Mouse (Mus musculus) neural tube, embryonic 13.5 days (tissue): Measurements from ENCODE around the gene Olfr1418. TPM values are rescaled to one million over a fixed set of nuclear protein-coding genes. Genes with fewer than 3 reads are reported as not detected.

Experiments
- ATAC-seq: fragments of 200-750 bp; cut with Nextera tagmentation; 2 replicates; pipeline ENCODE4 v1.8.0; 2017; ENCODE audit warnings: low read depth, mild to moderate bottlenecking, moderate TSS enrichment, moderate library complexity
- H3K27ac ChIP-seq: fragments of 300-500 bp; sonication (generic); replicated peaks from 2 replicates; pipeline ENCODE4 v1.5.1; 2015; ENCODE audit warnings: moderate library complexity, mild to moderate bottlenecking, inconsistent platforms
- H3K27me3 ChIP-seq: fragments of 300-500 bp; sonication (generic); 2 replicates; pipeline ENCODE4 v1.6.1; 2015; ENCODE audit warnings: mild to moderate bottlenecking, inconsistent platforms
- H3K36me3 ChIP-seq: fragments of 300-500 bp; sonication (generic); 2 replicates; pipeline ENCODE4 v1.6.1; 2015; ENCODE audit warnings: mild to moderate bottlenecking, inconsistent platforms
- H3K4me1 ChIP-seq: fragments of 300-500 bp; sonication (generic); replicated peaks from 2 replicates; pipeline ENCODE4 v1.6.1; 2015; ENCODE audit warnings: inconsistent platforms
- H3K4me2 ChIP-seq: fragments of 300-500 bp; sonication (generic); 2 replicates; pipeline ENCODE4 v1.6.1; 2015; ENCODE audit warnings: inconsistent platforms, mild to moderate bottlenecking, moderate library complexity
- H3K4me3 ChIP-seq: fragments of 300-500 bp; sonication (generic); 2 replicates; pipeline ENCODE4 v1.5.1; 2015; ENCODE audit warnings: mild to moderate bottlenecking, inconsistent platforms
- H3K9ac ChIP-seq: fragments of 300-500 bp; sonication (generic); 2 replicates; pipeline ENCODE4 v1.6.1; 2015; ENCODE audit warnings: moderate library complexity, mild to moderate bottlenecking, inconsistent platforms
- H3K9me3 ChIP-seq: fragments of 300-500 bp; sonication (generic); 2 replicates; pipeline ENCODE4 v1.6.1; 2016; ENCODE audit warnings: inconsistent platforms
- WGBS: fragments of 180-500 bp; shearing (Covaris S2); methylation state at CpG from one replicate; pipeline ENCODE4 v1.1.7; 2015; 5-methylcytosine and 5-hydroxymethylcytosine counted together
- polyA plus RNA-seq: library from polyadenylated mRNA; unstranded; fragments of >200 nt; fragmentation: Nextera tagmentation; extraction: Ambion mirVana; gene quantifications from 2 replicates; pipeline ENCODE4 v1.2.1, GENCODE M21; 2015

The Olfr1418 gene
- polyA plus RNA-seq, 1 experiment from 2014 or later = not detected

DNA sequence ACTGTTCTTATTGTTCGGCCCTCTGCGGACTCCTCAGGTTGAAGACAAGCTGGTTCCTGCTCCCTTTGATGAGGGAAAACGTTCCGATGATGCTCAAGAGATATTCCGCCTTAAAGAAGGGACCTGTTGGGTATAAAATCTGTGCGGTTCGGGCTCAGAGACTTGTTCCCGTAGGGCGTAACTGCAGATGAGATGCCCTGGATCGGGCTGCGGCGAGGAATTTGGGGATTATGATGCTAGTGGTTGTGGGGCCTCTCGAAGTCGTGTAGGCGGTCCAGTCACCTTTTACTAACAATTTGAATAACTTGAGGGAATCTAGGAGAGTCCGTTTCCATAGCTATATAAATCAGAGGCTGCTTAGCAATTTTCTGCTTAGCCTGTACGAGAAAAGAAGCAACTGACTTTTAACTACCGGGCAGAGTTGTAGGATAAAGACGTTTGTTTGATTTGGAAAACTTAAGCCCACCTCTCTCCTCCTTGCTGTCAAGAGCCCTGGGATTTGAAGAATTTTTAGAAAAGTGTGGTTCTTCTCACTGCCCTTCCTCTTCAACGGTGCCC lies 41.6 kb downstream of the Olfr1418 start, which contains the start of gene Stx3:
TSS of gene Stx3 (minus strand) at position 261 of the 558 bp plus-strand sequence.
- Histone ChIP-seq H3K4me3 (peak within 1 kb of the TSS; percentile 66), H3K4me2 (peak within 1 kb of the TSS; percentile 99), H3K27me3 (peaks cover 67% of the 10 kb centered on the region), H3K4me1 (peaks cover 20% of the 10 kb centered on the region), H3K27ac (no peak within 1 kb of the TSS), H3K9me3 (no peaks in the 10 kb centered on the region), H3K36me3 (no peaks in the 10 kb centered on the region), H3K9ac (peak within 1 kb of the TSS; percentile 81)
- ATAC-seq = peak; percentile 12; the same call in 1 of the 2 replicates
- WGBS = 2% methylated on average over 20 of the region's 20 CpGs

DNA sequence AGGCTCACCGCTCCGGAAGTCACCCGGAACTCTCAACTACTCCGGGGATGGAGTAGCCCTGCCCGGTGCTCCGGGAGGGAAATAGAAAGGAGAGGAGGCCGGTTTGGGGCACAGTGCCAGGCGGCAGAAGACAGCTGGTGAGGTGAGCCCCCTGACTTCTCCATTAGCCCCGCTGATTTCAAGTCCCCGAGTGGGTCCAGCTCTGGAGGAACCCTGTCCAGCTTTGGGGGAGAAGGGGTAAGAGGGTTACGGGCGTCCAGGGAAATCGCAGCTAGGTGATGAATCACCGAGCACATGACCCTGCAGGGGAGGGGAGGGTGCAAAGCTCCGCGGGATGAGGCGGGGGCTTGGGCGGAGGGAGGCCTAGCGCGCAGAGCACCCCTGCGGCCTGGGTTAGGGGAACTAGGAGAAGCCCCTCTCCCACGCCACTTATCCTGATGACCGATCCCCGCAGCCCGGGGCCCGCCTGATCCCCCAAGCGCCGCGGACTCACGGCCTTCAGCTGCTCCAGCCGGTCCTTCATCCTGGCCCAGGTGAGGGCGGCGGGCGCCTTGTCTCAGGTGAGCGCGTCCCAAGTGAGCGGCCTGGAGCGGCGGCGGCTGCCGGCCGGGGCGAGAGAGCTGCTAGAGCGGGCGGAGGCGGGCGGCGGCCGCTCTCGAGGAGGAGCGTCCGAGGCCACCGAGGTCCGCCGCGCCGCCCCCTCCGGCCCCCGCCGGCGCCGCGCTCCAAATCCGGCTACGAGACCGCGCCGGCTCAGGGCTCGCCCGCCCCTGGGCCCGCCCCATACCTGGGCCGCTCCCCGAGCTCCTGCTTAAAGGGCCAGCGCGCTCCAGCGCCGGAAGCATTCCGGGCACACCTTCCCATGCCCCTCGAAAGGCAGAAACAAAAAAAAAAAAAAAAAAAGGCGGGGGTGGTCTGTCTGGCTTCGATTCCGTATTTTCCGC lies 42.4 kb downstream of the Olfr1418 start:
- Histone ChIP-seq H3K9ac (peak overlapping the region; percentile 81), H3K27me3 (peaks cover 67% of the 10 kb centered on the region), H3K36me3 (no peaks in the 10 kb centered on the region), H3K4me2 (peak overlapping the region; percentile 99), H3K9me3 (no peaks in the 10 kb centered on the region), H3K27ac (no peak overlapping the region), H3K4me1 (peaks cover 20% of the 10 kb centered on the region), H3K4me3 (peak overlapping the region; percentile 66)
- peak; percentile 82 for ATAC-seq
- WGBS = under 1% methylated on average over 79 of the region's 83 CpGs

DNA sequence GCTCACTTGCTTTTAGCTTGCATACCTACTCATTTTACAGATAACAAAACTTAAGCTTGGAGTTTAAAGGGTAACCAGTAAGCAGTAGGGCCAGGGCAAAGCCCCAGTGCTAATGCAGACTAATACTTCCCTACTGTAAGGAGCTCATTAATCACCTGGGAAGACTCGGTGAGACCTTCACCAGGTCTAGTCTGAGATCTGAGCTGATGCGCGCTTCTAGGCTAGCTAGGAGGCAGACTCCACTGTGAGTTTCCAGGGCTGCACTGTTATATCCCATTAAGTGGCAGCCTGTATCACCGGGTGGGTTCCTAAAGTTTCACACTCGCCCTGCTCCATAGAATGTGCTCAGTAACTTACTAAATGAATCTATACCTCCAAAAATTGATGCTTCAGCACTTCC lies 43.3 kb downstream of the Olfr1418 start:
- no peak overlapping the region for H3K9ac ChIP-seq
- WGBS = 11% methylated on average over 5 of the region's 5 CpGs
- H3K36me3 ChIP-seq = no peaks in the 10 kb centered on the region
- H3K27ac ChIP-seq = no peak overlapping the region
- no peak for ATAC-seq
- H3K9me3 ChIP-seq = no peaks in the 10 kb centered on the region
- H3K4me1 ChIP-seq = peaks cover 20% of the 10 kb centered on the region
- peaks cover 66% of the 10 kb centered on the region for H3K27me3 ChIP-seq
- H3K4me3 ChIP-seq = peak overlapping the region; percentile 66
- peak overlapping the region; percentile 99 for H3K4me2 ChIP-seq

DNA sequence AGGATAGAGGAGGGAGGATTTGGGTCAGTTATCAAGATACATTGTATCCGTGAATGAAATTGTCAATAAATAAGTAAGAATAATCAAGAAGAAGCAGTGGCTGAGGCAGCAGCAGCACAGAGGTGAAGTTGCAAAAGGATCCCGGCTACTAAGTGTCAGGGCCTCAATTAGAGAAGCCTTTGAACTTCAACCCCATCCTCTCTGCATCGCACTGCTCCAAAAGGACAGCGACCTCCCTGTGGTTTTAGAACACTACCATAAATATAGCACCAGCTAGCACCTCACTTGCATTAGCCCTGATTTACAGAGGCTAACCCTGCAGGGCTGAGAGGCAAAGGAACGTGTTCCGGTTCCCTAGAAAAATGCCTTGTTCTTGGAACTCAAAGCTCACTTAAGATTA lies 44.2 kb downstream of the Olfr1418 start:
- WGBS = 33% methylated on average over 6 of the region's 6 CpGs
- H3K4me2 ChIP-seq = no peak overlapping the region
- no peak overlapping the region for H3K27ac ChIP-seq
- no peaks in the 10 kb centered on the region for H3K9me3 ChIP-seq
- H3K9ac ChIP-seq = no peak overlapping the region
- H3K36me3 ChIP-seq = no peaks in the 10 kb centered on the region
- peaks cover 26% of the 10 kb centered on the region for H3K4me1 ChIP-seq
- no peak overlapping the region for H3K4me3 ChIP-seq
- H3K27me3 ChIP-seq = peaks cover 63% of the 10 kb centered on the region
- no peak for ATAC-seq

DNA sequence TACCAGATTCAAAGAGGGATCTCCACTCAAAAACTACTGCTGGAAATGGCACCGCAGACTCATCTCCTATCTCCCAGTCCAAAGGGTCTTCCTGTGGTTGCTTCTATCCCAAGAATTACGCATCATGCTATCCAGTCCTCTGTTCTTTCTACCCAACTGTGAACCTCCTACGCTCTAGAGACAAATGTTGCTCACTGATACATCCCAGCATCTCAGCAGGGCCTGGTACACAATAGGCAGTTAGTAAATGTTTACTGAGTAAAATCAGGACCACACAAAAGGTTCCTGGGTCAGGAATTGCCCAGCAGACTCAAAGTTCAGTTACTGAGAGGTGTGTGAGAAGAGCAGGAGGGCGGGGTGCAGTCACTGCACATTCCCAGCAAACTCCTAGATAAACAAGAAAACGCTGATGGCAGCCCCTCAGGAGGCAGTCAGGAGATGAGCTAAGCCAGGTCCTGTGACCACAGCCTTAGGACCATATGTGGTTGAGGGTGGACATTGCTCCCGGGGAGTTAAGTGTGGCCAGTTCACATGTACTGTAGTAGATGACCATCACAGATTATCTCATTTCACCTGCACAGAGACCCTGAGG lies 46.0 kb downstream of the Olfr1418 start:
- Histone ChIP-seq H3K9me3 (no peaks in the 10 kb centered on the region), H3K36me3 (no peaks in the 10 kb centered on the region), H3K4me2 (no peak overlapping the region), H3K27ac (no peak overlapping the region), H3K27me3 (peaks cover 53% of the 10 kb centered on the region), H3K4me3 (no peak overlapping the region), H3K4me1 (peaks cover 21% of the 10 kb centered on the region), H3K9ac (no peak overlapping the region)
- ATAC-seq = no peak
- 79% methylated on average over 6 of the region's 6 CpGs for WGBS

DNA sequence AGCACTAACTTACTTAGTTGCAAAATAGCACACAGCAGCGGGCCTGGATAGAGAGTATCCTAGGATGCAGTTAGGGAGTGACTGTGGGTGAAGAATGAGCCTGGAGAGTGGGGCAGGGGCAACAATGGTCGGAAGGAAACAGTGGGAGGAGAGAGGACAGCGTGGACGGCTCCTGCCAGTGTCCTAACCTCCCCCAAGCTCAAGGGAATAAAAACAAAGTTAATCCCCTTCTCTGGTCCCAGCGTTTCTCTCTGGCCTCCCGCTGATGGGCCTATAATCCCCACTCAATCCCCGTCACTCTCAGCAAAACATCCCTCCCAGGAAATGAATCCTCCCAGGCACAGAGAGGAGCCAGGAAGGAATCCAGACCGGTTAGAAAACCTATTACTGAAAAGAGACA lies 47.2 kb downstream of the Olfr1418 start:
- Histone ChIP-seq H3K4me3 (no peak overlapping the region), H3K9ac (no peak overlapping the region), H3K27ac (no peak overlapping the region), H3K36me3 (no peaks in the 10 kb centered on the region), H3K9me3 (no peaks in the 10 kb centered on the region), H3K4me1 (0 out of 2 replicates have a peak, but pooled peaks cover 13% of the 10 kb centered on the region), H3K27me3 (peaks cover 41% of the 10 kb centered on the region), H3K4me2 (no peak overlapping the region)
- ATAC-seq = no peak
- 17% methylated on average over 8 of the region's 8 CpGs for WGBS

DNA sequence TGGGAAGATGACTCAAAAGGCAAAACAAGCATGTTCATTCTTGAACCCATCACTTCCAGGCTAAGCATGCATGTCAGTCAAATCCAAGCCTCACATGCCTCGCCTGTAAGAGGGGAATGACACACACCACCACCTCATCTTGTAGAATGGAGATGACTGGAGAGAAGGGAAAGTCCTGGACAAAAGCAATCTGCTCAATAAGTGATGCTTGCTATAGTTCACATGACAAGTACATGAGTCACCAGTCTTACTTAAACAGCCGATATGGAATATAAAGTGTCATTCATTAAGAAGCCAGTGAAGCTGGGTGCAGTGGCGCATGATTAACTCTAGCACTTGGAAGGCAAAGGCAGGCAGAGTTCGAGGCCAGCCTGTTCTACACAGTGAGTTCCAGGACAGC lies 47.7 kb downstream of the Olfr1418 start:
- H3K27ac ChIP-seq = no peak overlapping the region
- H3K4me3 ChIP-seq = no peak overlapping the region
- peaks cover 36% of the 10 kb centered on the region for H3K27me3 ChIP-seq
- no peak overlapping the region for H3K9ac ChIP-seq
- H3K4me1 ChIP-seq = 0 out of 2 replicates have a peak, but pooled peaks cover 9% of the 10 kb centered on the region
- no peak overlapping the region for H3K4me2 ChIP-seq
- 79% methylated on average over 4 of the region's 4 CpGs for WGBS
- no peak for ATAC-seq
- no peaks in the 10 kb centered on the region for H3K36me3 ChIP-seq
- H3K9me3 ChIP-seq = no peaks in the 10 kb centered on the region

DNA sequence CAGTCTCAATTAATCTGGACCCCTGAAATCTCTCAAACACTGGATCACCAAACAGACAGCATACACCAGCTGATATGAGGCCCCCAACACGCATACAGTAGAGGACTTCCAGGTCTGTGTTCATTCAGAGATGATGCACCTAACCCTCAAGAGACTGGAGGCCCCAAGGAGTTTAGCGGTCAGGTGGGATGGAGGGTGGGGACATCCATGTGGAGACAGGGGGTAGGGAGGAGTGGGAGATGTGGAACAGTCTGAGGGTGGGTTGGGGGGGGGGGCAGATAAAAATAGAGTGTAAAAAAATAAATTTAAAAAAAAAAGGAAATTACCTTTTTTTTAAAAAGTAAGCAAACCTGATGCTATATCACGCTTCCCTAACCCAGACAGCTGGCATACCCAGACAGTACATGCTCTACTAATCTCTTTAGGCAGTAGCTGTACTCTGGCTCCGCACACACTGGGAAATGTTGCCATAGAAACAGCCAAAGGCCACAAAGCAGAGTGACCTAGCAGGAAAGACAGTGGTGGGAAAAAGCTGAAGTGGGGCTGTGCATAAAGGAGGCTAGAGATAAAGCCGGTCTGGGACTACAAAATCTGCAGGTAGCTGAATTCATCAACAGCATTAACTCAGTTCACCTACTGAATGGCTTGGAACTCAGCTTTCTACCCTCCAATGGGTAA lies 49.0 kb downstream of the Olfr1418 start:
- no peaks in the 10 kb centered on the region for H3K36me3 ChIP-seq
- no peak overlapping the region for H3K27ac ChIP-seq
- peak; percentile 91 for ATAC-seq
- H3K4me2 ChIP-seq = no peak overlapping the region
- 0 out of 2 replicates have a peak, but pooled peaks cover 6% of the 10 kb centered on the region for H3K4me1 ChIP-seq
- H3K27me3 ChIP-seq = peaks cover 23% of the 10 kb centered on the region
- no peaks in the 10 kb centered on the region for H3K9me3 ChIP-seq
- H3K9ac ChIP-seq = no peak overlapping the region
- H3K4me3 ChIP-seq = no peak overlapping the region
- WGBS = 49% methylated on average over 5 of the region's 5 CpGs

DNA sequence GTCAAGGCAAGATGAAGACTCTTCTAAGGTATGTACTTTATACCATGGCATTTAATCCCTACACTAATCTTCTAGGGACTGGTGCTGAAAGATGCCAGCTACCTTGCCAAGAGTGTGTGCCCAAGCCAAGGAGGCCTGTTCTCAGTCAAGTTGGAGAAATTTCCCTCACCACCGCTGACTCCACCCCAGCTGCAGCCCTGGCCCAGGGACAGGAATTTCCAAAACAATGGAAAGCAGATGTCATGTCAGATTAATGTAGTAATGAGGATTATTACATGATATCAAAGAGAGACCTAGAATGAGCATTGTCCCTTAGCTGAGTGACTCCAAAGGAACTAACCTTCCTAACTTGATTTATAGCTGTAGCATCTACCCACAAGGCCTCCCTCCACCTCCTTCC lies 50.0 kb downstream of the Olfr1418 start:
- H3K4me3 ChIP-seq = no peak overlapping the region

DNA sequence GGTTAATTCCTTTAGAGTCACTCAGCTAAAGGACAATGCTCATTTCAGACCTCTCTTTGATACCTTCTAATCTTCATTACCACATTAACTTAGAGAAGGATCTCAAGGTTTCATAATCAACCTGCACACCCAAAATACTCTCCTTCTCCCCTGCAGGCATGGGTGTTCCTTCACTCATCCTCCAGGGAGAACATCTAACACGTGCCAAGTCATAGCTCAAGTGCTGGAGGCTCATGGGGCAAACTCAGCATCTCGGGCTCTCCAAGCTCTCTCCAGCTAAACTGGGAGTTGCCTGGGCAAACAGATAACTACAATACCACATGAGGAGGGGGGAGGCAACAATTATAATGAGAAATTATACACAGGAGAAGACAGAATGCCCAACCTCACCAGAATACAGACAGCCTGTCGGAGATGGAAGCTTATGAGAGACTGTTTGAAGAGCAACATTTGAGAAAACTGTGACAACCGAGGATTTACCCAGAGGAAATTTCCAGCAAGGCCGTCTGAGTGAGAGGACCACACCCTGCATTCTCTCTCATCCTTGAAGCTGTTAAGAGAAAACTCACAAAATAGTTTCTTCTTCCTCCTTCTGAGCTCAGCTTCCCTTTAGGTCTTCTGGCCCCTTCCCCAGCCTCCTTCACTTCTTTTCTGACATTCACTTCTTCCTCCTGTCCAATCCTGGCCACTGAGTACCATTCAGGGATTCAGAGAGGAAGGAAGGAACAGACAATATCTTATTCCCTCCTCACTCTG lies 50.7 kb downstream of the Olfr1418 start:
- no peak overlapping the region for H3K27ac ChIP-seq
- no peak for ATAC-seq
- no peaks in the 10 kb centered on the region for H3K9me3 ChIP-seq
- H3K4me1 ChIP-seq = 0 out of 2 replicates have a peak, but pooled peaks cover 6% of the 10 kb centered on the region
- 84% methylated on average over 5 of the region's 5 CpGs for WGBS
- no peak overlapping the region for H3K9ac ChIP-seq
- H3K27me3 ChIP-seq = peaks cover 6% of the 10 kb centered on the region; the same call in 1 of the 2 replicates
- H3K4me3 ChIP-seq = no peak overlapping the region
- no peak overlapping the region for H3K4me2 ChIP-seq
- H3K36me3 ChIP-seq = no peaks in the 10 kb centered on the region

More for the DNA sequence above, 50.0 kb downstream of the Olfr1418 start:
- Histone ChIP-seq H3K9me3 (no peaks in the 10 kb centered on the region), H3K27ac (no peak overlapping the region), H3K27me3 (peaks cover 13% of the 10 kb centered on the region), H3K9ac (no peak overlapping the region), H3K4me1 (0 out of 2 replicates have a peak, but pooled peaks cover 6% of the 10 kb centered on the region), H3K4me2 (no peak overlapping the region), H3K36me3 (no peaks in the 10 kb centered on the region)
- 90% methylated on average over 1 of the region's 1 CpGs for WGBS
- ATAC-seq = no peak

DNA sequence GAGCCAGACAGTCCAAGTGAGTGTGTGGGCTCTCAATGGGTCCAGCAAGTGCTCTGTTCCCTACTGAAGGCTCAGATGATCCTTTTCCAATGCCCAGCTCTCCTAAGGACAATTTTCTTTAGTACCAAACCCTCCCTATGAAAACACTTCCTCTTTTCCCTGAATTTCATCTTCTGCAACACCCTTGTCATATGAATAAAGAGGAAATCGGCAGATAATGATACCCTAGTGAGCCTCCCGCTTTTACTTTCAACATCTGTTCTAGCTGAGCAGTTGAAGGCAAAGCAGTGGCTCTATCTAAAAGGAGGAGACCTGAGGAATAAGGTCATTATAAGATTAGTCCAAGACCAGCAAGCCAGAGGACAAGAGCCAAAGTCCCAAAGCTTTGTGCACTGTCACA lies 52.4 kb downstream of the Olfr1418 start:
- Histone ChIP-seq H3K4me2 (no peak overlapping the region), H3K4me1 (0 out of 2 replicates have a peak, but pooled peaks cover 6% of the 10 kb centered on the region), H3K36me3 (no peaks in the 10 kb centered on the region), H3K9ac (no peak overlapping the region), H3K27me3 (no peaks in the 10 kb centered on the region), H3K9me3 (no peaks in the 10 kb centered on the region), H3K4me3 (no peak overlapping the region), H3K27ac (no peak overlapping the region)
- WGBS = 90% methylated on average over 2 of the region's 2 CpGs
- no peak for ATAC-seq
